Mouse (Mus musculus) CH12.LX (cell line): ENCODE measurements around the gene Zg16.

Experiments
- BHLHE40 ChIP-seq: IDR thresholded peaks from 2 replicates; pipeline ENCODE4 v1.6.1; 2011; ENCODE audit warnings: mild to moderate bottlenecking, low read depth, low read length, improper control_type of control experiment
- CTCF ChIP-seq, 2 experiments: IDR thresholded peaks in 1 of 2; conservative IDR thresholded peaks in 1 of 2; 2 replicates each; pipeline ENCODE4 v1.5.1; 2011 to 2012; ENCODE audit warnings: low read depth in 2 of 2, low read length in 2 of 2, improper control_type of control experiment in 1 of 2, inconsistent platforms in 1 of 2, mild to moderate bottlenecking in 1 of 2, moderate library complexity in 1 of 2
- HCFC1 ChIP-seq: IDR thresholded peaks from 2 replicates; pipeline ENCODE4 v1.6.1; 2012; ENCODE audit warnings: low read depth, mild to moderate bottlenecking, inconsistent platforms, low read length, improper control_type of control experiment
- MAX ChIP-seq: IDR thresholded peaks from 2 replicates; pipeline ENCODE4 v1.6.1; 2011; ENCODE audit warnings: low read length, improper control_type of control experiment
- MYC ChIP-seq: IDR thresholded peaks from 2 replicates; pipeline ENCODE4 v1.6.1; 2011; ENCODE audit warnings: low read depth, mild to moderate bottlenecking, improper control_type of control experiment, low read length
- USF1 ChIP-seq: IDR thresholded peaks from 2 replicates; pipeline ENCODE4 v1.6.1; 2014; ENCODE audit warnings: low read depth, mild to moderate bottlenecking, inconsistent platforms, low read length, improper control_type of control experiment
- USF2 ChIP-seq: conservative IDR thresholded peaks from 2 replicates; pipeline ENCODE4 v1.6.1; 2011; ENCODE audit warnings: low read depth, low read length, improper control_type of control experiment
- ZNF384 ChIP-seq: IDR thresholded peaks from 2 replicates; pipeline ENCODE4 v1.6.1; 2012; ENCODE audit warnings: low read depth, low read length, improper control_type of control experiment, inconsistent platforms

- TF ChIP-seq MAX (no peak), USF1 (no peak), BHLHE40 (no peak), CTCF (conservative IDR thresholded peaks at IDR 0.05 in 1 of 2, IDR thresholded peaks at IDR 0.05 in 1 of 2; ENCODE audit: low read depth in 2 of 2, low read length in 2 of 2) (no peak), USF2 (no peak), ZNF384 (no peak), HCFC1 (no peak), MYC (no peak)
These were observed 3.4 kb downstream of the Zg16 start for GRCm38 (mm10) chr7:127083689-127084088.
